Mouse (Mus musculus) R1 (cell line): ENCODE results near the gene Hist1h2ag.

Source experiments
- DNase-seq: peaks from one replicate; pipeline ENCODE4 v3.0.0-alpha.2; 2018; ENCODE audit warnings: low read depth, low spot score

Gene Hist1h2ag

DNA sequence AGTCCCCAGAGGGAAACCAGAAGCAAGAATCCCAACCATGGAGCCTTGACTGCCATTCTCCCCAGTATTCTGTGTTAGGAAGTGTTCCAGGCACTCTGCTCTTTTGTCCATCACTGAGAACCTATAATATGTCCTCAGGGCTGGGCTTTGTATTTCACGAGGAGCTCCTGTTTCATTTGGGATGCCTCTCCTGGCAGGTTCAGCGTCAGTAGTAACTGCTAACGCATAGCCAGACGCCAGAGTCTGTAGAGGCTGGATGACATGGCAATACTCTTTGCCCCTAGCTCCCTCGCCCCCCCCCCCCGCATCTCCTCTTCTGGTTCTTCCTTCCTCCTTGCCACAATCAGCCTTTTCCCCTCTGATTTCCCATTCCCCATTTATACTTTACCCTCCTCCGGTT, 33.1 kb downstream of the Hist1h2ag start, which contains the start of gene Prss16:
Prss16 (minus strand) TSS at position 101 of the 400 bp plus-strand sequence.
- DNase-seq: no peak

DNA sequence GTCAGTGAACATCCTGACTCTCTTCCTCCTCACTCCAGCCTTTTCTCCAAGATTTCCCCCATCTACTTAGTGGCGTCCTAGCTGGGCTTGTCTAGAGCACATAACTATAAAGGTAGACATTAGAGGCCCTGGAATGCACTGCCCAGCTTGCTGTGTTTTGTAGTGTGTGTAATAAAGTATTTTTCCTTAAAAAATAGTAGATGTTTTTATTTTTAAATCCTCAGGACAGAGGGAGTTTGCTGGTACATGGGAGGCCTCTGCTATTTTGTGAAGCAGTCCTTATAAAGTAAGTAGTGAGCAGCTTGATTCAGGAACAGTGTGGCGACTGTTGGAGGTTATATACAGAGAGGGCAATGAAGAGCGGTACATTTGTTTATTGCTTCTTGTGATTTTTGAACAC, 34.0 kb downstream of the Hist1h2ag start:
- no peak for DNase-seq

DNA sequence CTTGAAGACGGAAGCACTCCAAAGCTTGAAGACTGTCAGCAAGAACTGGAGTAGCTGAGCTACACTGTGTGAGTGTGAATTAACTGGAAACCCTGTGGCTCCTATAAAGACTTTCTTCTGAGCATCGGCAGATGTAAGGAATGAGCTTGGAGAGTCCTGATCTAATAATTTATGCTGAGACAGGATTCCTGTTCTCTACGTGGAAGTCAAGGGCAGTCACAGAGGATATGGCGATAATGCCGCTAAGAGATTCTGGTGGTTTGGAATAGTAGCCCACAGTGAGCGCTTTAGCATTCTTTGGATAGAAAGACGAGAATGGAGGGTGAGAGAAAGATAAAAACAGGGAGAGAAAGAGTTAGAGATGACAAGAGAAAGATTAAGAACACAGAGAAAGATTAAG, 34.9 kb downstream of the Hist1h2ag start:
- DNase-seq: no peak

DNA sequence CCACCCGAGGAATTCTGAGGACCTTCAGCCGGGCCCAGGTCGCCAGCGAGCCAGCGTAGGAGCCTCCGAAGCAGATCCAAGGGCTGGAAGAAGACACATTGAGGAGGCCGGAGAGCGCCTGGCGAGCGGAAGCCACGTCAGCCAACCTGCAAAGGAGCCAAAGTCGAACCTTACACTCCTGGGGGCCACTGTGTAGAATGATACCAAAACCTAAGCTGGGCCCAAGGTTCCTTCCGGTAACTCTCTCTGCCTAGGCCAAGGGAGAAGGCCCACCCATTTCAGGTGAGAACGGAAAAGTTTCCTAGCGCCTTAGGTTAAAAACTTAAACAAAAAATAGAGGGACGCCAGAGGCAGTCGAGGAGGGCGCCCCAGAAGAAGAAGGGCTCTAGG, 35.6 kb downstream of the Hist1h2ag start:
- DNase-seq: no peak

DNA sequence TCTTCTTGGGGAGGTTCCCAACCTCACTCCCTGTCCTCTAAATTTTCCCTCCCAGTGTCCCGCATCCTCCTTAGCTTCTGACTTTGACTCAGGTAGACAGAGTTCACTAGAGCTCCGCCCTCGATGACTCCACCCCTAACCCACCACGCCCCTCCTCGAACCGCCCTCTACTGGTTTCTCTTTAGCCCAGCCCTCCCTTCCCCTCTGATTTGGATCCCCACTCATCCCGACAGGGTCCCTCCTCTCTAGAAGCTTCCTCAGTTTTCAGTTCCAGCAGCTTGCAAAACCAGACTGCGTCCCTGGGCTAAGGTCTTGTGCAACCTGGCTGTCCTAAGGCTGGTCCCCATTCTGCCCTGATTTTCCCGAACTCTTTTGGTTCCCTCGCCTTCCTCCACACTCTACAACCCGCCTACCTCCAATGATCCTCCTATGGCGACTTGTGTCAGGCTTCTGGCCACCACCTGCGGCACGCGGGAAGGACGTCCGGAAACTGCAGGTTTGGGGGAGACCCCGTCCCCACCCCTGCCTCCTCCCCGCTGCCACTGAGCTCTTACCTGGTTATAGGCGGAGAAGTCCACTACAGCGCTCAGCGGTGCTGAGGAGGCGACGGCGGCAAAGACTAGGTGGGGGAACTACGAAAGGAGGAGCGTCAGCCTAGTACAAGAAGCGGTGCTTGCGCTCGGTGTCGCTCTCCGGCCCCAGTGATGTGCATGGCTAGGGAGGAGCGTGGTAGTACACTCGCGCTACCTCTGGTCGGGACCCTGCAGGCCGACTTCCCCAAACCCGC, 36.2 kb downstream of the Hist1h2ag start:
- peak; percentile 95 for DNase-seq

DNA sequence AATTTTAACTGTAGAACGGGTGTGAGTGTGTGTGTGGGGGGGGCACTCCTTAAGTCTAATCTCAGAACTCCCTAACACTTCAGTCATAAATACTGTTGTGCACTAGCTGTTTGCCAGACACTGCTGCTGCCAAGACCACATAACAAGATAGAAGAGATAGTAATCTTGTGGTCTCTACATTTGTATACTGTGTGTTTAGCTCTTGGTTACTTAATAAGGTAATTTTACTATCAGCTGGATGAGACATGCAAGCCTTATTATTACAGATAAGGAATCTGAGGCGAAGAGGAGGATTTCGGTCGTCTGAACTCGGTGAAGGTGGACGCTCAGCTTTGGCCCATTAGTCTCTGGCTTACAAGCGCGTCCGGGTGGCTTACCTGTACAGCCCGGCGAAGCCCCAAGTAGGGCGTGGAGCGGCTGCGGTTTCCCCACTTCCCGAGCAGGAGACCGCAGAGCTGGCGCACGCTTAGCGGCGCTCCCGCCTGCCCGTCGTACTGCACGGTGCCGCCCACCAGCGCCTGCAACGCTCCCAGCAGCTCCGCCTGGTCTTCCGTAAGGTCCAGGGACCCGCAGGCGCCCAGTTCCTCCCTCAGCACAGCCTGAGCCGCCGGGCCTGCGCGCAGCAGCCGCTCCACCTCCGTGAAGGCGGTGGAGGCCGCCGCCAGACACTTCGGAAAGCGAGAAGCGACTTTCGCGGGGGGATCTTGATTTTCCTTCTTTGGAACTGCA, 37.0 kb downstream of the Hist1h2ag start:
- no peak for DNase-seq

DNA sequence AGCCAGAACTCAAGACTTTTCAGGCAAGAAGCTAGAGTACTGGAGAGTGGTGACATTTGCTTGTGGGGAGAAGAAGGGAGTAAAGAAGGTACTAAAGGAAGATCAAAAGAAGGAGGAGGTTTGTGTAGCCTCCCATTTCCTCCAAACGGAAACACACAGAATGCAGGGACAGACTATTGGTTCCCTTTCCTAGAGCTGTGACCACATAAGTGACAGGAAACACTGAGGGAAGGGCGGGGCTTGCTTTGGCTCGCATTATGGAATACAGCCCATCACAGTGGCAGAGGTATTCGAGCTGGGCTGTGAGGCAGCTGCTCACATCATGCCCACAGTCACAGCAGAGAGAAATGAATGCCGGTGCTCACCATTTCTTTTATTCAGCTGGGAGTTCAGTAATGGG, 40.9 kb downstream of the Hist1h2ag start:
- DNase-seq: no peak

DNA sequence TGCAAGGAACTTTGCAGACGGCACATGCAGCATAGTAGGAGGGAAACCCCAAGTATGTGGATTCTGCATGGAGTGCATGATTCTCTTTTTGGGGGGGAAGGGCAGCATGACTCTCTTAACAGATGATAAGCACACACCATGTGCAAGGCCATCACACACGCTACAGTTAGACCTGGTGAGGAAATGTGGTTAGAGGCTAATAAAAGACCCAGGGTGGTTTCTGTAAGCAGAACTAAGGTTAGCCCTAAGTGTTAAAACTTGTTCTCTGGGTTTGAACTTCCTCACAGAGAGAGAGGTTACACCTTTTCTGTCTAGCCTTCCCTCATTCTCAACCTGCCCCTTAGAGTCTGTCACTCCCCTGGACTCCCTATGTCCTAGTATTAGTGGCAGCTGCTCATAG, 41.4 kb downstream of the Hist1h2ag start:
- no peak for DNase-seq

DNA sequence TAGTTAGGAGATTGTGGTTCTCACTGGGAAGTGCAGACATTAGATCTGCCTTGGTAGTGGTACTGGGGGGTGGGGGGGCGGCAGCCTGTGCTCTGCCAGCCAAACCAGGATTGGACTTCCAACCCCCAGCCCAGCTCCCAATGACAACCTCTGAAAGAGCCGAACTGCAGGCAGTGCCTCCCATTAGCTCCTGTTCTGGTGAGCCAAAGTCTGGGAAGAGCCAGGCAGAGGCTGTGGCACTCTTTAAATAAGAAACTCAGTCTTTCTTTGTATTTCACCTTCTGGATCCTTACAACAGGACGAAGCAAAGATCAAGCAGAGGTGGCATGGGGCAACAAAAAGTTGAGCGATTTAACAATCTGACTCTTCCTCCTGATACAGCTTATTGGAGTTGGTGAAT, 43.6 kb downstream of the Hist1h2ag start:
- no peak for DNase-seq

DNA sequence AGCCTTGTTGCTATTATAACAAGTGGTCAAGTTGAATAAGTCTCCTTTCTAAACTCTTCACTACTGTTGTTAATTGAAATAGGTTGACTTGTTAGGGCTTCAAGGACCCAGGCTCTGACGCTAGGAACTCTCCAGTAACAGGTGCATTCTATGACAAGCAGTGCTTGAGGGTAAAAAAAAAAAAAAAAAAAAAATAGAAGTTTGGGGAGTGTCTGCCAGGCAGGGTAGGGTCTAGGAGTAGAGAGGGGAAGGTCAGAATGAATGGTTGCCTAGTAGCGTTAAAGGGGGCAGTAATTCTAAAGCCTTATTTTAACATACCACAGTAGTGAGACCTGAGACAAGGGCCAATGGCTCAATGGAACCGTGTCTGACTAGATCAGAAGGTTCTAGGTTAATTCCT, 44.3 kb downstream of the Hist1h2ag start:
- DNase-seq: no peak

DNA sequence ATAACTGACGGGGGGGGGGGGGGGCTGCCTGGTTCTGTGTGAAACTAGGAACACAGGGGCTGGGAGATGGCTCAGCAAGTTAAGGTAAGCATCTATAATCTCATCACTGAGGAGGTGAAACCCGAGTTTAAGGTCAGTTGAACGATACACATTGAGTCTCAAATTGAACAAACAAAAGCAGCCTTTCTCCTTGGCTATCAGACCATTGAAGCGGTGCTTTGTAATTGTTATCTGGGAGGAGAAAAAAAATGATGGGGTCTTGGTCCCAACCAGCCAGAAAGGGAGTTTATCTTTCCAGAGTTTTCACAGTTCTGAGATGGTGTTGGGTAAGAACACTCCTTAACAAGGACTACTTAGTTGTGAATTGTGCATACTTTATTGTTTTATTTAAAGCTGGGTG, 44.9 kb downstream of the Hist1h2ag start:
- DNase-seq: no peak

DNA sequence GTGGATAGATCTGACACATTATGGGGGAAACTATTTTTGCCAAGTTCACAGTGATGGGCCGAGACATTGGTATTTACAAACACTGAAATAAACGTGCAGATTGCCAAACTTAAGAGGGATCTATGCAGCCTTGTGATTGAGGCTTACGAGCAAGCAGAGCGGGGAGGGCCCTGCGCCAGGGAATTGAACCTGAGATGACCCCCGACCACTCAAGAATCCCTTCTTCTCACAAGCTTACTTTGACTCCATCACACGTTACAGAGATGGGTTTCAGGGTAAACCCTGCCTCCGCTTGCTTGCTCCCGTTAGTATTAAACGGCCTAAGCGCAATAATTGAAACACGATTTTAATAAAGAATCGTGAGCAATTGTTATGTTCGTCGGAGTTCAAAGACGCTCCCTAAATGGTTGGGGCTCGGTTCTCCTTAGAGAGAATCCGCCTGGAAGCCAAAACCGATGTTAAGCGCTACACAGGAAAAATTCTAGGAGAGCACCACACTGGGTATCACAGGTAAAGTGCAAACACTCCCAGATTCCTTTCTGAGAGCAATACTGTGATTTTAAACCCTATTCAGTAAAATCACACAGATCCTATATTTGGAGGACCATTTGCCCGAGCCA, 45.4 kb downstream of the Hist1h2ag start:
- DNase-seq: peak; percentile 25

DNA sequence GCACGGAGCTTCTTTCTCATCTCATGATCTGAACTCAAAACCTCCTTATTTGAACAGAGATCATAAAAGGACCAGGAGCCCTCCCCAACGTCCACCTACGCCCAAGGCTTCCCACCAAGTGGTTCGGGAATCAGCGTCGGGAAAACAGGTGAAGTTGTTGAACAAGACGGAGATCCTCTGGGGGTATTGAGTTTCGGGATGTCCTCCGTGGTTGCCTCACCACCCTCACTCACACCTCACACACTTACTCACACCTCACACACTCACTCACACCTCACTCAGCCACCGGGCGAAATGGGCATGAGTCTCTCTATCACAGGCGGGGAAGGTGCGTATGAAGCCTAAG, 45.9 kb downstream of the Hist1h2ag start:
- DNase-seq: no peak

DNA sequence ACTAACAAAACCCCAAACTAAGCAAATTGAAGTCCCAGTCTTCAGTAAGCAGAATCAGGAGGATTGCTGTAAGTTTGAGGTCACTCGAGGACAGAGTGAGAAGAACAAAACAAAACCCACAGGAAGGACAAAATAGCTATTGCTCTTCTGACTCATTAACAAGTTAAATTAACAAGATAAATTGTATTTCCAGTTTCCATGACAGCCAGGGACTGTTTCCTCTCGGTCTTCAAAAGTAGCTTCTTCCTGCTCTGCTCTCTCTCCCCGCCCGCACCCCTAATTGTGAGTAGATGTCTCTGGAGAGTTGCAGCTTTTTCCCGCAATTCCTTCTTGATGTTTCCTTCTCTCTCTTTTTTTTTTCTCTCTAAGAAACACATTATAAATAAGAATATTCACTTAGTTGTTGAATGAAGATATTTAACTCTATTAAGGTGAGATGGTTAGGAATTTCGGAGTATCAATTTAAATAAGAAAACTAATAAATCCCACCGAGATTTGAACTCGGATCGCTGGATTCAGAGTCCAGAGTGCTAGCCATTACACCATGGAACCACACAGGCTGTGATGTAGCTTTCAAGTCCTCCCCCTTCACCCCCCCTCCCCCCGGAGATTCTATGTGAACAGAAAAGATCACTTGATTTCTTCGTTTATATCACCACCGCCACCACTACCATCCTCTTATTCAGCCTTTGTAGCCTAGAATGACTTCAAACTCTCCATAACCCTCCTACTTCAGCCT, 46.5 kb downstream of the Hist1h2ag start:
- peak; percentile 79 for DNase-seq

DNA sequence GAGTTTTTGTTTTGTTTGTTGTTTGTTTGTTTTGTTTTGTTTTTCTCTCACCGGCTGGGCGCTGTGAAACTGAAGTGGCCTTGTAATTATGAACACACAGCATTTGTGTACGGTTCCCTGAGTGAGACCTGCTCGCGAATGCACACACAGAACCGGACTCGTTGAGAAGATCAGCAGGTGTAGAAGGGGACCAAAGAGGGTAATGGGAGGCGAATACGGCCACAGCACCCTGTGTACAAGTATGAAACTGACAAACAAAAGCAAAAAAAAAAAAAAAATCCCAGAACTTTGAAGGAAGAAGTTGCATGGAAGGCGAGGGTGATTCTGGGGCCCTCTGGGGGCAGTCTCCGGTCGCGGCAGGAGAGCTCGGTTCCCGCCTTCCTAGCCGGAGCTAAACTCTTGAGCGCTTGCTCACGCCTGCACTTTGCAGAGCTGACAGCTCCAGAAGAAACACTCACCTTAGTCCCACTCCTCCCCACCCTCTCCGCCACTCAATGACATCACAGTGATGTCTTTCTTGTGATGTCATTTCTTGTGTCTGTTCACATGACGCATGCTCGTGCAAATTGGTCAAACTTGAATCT, 47.3 kb downstream of the Hist1h2ag start:
- peak; percentile 83 for DNase-seq

DNA sequence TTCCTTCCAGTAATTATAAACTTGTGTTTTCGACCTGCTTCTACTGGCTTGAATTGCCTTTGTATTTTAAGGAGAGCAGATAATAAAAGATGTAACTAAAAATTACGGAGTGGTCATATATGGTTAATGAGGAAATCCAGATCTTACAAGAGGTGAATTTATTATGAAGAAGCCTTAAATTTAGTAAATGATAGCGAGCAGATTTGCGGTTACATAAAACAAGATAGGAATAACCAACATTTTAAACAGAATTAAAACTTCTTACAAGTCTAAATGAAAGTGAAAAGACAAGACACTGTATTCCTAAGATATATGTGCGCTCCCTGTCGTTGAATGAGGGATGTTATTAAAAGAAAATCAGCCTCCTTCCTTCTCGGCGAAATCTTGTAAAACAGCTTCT, 47.8 kb downstream of the Hist1h2ag start:
- no peak for DNase-seq

DNA sequence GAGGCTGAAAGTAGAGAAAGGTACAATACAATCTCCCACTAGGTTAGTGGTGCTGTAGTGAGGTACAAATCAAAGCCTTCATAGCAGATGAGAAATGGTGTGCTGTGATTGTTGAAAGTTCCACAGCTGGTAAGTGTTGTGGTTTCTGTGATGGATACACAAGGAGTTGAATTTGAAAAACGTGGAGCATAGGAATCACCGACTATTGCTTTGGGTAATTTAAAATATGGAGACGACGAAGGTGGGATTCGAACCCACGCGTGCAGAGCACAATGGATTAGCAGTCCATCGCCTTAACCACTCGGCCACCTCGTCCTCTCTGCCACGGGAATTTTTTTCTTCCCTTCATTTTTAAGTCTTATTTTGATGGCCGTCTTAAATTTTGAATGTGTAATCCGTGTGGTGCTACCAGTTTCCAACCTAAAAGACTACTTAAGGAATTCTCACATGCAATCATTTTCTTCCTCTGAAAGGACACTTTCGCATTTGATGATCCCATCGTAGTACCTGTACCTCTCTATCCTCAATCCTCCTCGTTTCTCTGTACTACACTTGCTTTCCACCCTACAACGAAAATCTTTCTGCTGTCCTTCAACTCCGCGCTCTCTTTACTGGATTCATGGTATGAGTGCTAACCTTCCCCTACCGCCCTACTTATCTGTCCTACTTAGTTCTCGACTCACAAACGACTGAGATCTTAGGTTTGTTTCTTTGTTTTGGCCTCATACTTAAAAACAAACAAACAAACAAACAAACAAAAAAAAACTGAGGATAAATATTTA, 48.6 kb downstream of the Hist1h2ag start:
- peak; percentile 92 for DNase-seq

DNA sequence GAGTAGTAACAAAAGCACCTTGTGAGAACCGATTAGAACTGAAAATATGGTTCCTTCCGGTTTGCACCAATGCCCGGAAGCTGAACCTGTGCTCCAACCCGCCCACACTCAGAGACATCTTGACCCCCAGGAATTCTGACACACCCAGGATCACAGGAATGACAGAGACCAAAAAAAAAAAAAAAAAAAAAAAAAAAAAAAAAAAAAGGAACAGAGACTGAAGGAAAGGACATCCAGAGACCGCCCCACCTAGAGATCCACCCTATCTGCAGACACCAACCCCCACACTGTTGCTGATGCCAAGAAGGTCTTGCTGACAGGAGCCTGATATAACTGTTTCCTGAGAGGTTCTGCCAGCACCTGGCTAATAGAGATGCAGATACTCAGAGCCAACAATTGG, 50.2 kb downstream of the Hist1h2ag start:
- DNase-seq: peak; percentile 70
